Mouse (Mus musculus) yolk sac, embryonic 10.5 days (tissue): ENCODE results near the gene Gm8229.
"Not testable (repeated sequence)": the region's sequence is repeated elsewhere in the genome, so short reads cannot be mapped to it uniquely, and the experiment has no call there.

Experiments used
- DNase-seq: peaks from one replicate; pipeline ENCODE4 v3.0.0-alpha.2; 2017; ENCODE audit warnings: low spot score

Gm8229 gene

DNA sequence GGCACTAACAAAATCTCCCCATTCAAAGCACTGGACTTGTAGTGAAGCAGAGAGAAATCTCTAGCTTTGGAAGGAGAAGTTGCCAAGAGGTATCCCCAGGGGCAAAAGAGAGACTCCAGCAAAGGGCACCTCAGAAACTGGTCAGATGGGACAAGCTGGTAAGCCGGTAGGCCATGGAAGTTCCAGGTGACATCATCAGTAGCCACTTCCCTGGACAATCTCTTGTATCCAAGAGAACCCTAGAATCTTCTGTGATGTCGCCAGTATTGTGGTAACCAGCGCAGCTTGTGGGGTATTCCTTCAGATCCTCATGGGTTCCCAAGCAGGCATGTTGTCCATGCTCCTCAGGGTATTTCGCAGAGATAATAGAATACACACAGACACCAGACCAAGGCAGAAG lies at the start of gene Gm8229:
Gene Gm8229, plus strand, starts transcription at position 301 of the 400 bp plus-strand sequence.
- not testable (repeated sequence) for DNase-seq

DNA sequence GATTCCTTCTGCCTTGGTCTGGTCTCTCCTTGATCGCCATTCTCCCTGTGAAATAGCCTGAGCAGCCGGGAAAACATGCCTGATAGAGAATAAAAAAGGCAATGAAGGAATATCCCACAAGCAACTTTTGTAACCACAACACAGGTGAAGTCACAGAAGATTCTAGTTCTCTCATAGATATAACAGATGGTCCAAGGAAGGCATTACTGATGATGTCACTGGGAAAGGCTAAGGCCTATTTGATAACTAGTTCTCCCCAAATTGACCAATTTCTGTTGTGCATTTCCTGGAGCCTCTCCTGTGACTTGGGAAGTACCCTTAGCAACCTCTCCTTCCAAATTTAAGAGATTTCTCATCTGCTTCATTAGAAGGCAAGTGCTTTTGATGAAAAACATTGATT lies 26.7 kb upstream of the Gm8229 start, which contains the start of gene Gm5930:
Gene Gm5930, minus strand, starts transcription at position 101 of the 400 bp plus-strand sequence.
- DNase-seq, result not testable (repeated sequence)

DNA sequence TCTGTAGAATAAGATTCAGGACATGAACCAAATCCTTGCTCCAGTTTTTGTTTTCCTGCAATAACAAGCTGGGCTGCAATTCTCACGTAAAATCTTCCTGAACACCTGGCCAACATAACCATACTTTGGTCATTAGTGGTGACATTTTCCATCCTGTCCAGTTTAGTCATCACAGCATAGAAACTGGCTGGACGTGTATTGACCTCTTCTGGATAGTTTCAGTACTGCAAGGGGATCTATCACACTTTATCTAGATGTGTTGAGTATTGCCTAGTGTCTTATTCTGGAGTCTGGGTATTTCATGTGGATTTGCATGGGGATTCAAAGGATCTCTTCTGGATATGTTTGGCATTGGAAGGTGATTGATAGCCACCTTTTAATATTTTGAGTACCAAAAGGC lies 3.7 kb upstream of the Gm8229 start:
- not testable (repeated sequence) for DNase-seq

DNA sequence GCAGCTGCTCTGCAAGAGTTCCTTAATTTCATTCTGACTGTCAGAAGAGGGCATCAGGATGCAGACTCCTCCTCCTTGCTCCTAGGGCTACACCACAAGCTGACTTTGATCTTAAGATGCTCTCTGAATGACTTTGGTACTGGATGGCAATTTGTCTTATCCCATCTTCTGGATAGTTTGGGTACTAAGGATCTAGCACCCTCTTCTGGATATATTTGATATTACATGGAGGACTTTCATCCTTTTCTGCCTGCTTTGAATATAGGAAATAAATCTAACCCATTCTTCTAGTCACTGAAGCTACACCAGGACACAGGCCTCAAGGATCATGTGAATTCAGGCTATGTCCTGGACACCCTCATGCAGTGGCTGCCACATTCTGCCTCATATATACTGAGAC lies 2.9 kb upstream of the Gm8229 start:
- not testable (repeated sequence) for DNase-seq

DNA sequence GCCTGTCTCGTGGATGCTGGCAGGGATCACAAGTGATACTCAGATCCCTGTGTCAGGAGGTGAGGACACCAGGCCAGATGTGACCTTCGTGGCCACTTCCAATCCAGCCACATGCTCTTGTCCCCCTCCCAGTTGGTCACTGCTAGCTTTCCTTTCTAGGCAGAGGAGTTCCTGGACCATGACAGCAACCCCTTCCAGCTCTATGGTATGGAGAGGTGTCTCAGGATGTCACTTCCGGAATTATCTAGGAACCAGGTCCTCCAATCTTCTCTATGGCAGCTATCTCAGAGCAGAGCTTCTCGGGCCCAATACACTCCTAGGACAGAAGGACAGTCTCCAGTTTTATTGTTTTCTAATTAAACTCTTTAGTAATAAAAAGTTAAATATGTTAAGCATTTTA lies 19.1 kb downstream of the Gm8229 start:
- not testable (repeated sequence) for DNase-seq

DNA sequence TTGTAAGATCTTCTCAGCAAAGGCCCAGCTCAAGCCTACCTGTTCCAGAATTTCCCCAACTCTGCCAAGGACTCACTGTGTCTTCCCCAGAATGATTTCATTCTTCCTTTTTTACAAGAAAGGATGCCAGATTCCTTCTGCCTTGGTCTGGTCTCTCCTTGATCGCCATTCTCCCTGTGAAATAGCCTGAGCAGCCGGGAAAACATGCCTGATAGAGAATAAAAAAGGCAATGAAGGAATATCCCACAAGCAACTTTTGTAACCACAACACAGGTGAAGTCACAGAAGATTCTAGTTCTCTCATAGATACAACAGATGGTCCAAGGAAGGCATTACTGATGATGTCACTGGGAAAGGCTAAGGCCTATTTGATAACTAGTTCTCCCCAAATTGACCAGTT lies 45.4 kb downstream of the Gm8229 start, which contains the start of gene Gm3371:
Gene Gm3371, minus strand, starts transcription at position 101 of the 400 bp plus-strand sequence.
- not testable (repeated sequence) for DNase-seq
